Mouse (Mus musculus): ENCODE data around the gene Pde6c. TPM values are rescaled to one million over a fixed set of nuclear protein-coding genes. Genes with fewer than 3 reads are reported as not detected.

Pde6c gene
- polyA plus RNA-seq, 1 experiment, result not detected

DNA sequence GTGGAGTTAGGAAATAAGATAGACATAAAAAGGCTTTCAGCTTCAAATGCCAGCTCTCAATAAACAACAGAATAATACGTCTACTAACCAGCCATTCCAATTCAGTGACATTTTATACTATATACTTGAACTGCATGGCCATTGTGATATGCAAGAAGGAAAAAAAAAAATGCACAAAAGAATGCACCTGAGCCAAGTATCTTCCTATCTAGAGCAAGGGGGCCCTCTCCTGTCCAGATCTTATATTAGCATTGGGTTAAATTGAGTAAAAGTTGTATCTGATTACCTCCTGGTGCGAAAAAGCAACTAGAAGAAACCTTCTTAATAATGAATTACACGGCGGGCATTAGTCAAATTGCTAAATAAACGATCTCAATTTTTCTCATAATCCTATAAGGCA, 66.2 kb downstream of the Pde6c start:
- no peak for TF ChIP-seq GATA1 (IDR thresholded peaks at IDR 0.05; ENCODE audit: low read length)

DNA sequence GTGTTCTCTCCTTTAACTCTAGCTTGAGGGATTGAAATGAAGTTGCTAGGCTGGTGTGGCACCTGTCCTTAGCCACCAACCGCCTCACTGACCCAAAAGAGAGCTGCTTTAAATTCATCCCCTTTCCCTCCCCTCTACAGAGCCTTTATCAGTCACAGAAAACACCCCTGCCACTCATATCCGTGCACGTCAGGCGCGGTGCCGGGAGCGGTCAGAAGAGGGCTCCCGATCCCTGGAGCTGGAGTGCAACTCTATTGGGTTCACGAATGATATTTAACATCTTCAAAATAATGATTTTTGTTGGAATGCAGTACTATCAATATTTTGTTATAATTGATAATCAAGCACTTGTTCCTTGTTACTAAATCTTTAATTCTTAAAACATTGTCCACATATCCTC, 74.1 kb downstream of the Pde6c start:
- no peak for TF ChIP-seq GATA1 (IDR thresholded peaks at IDR 0.05; ENCODE audit: low read length)

DNA sequence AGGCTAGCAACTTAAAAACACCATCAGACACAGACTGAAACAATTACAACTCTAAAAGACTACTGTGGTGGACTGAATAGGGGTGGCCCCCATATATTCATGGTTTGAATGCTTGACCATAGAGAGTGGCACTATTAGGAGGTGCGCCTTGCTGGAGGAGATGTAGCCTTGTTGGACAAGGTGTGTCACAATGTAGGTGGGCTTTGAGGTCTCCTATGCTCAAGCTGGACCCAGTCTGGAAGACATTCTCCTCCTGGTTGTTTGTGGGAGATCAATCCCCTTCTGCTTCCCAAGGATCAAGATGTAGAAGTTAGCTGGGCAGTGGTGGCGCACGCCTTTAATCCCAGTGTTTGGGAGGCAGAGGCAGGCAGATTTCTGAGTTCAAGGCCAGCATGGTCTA, 85.1 kb downstream of the Pde6c start:
- TF ChIP-seq GATA1 (IDR thresholded peaks at IDR 0.05; ENCODE audit: low read length), result no peak

DNA sequence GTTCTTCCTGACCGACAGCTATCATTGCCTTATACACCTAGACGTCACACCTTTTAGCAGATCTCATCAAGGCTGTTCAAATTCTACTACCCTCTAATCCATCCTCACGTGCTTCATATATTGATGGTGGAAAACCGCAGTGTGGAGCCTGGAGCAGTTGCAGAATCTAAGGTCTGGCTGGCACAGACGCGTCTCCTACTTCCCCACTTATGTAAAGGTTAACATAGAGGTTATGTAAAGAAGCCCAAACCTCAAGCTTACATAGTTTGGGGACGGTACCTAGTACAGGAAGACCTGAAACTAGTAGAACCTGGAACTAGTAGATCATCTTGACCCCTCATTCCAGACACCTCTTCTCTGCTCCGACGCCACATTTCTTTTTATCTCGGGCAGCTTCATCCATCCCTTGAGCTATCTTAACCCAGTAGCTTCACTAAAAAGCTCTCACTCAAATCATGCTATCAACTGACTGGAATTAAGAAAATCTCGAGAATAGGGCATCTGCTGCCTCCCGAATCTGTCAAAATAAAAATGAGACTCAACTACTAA, 90.8 kb downstream of the Pde6c start:
- no peak for TF ChIP-seq GATA1 (IDR thresholded peaks at IDR 0.05; ENCODE audit: low read length)

- TF ChIP-seq GATA1 (IDR thresholded peaks at IDR 0.05; ENCODE audit: low read length), result no peak
Measured at GRCm38 (mm10) chr19:38223905-38224684, 91.5 kb downstream of the Pde6c start, which contains the start of gene Fra10ac1. TSS of gene Fra10ac1 (minus strand) at chr19:38224156.

GRCm38 (mm10) chr19:38224685-38225060, 92.1 kb downstream of the Pde6c start:
- TF ChIP-seq GATA1 (IDR thresholded peaks at IDR 0.05; ENCODE audit: low read length), result no peak

DNA sequence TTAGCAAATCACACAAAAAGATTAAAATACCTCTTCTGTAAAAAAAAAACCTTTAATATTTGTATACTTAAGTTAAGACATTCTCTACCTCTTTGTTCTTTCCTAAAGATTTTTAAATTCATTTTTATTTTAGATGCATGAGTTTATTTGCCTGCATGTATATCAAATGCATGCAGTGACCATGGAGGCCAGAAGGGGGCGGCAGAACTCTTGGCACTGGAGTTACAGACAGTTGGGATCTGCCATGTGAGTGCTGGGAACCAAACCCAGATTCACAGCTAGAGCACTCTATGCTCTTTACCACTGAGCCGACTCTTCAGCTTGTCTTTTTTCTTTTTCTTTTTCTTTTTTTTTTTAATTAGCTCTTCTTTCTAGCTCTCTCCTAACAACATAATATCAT, 96.1 kb downstream of the Pde6c start:
- no peak for TF ChIP-seq GATA1 (IDR thresholded peaks at IDR 0.05; ENCODE audit: low read length)

- TF ChIP-seq GATA1 (IDR thresholded peaks at IDR 0.05; ENCODE audit: low read length), result no peak
Measured at GRCm38 (mm10) chr19:38232087-38232486, 99.5 kb downstream of the Pde6c start.

DNA sequence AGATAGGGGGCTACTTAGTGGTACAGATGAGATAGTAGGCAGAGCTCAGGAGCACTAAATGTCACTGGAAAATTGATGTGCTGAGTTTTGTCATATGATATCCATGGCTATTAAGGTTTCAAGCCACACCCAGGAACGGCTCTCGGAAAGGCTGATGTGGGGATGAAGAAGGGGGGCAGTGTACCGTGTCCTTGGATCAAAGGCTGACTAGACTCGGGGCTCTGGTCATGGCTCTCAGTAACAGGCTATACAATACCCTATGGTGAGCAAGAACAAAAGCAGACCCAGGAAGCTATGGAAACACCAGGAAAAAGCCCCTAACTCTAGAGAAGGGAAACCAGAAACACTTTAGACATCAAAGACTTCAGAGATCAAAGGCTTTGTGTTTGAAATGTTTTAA, 99.9 kb downstream of the Pde6c start:
- TF ChIP-seq GATA1 (IDR thresholded peaks at IDR 0.05; ENCODE audit: low read length), result no peak

Other genes starting within 250 kb of the Pde6c start
- not detected in 2 replicates for gene Myof, start 89.2 kb upstream of the Pde6c start, polyA plus RNA-seq (2012)
- 2.2 and 2.4 TPM in 2 replicates for gene Cep55, start 77.8 kb upstream of the Pde6c start, polyA plus RNA-seq (2012)
- gene Ffar4, start 35.7 kb upstream of the Pde6c start, polyA plus RNA-seq (2012), result not detected in 2 replicates
- gene Rbp4, start 7.5 kb upstream of the Pde6c start, polyA plus RNA-seq (2012), result not detected in 2 replicates
- 11.4 and 17.8 TPM in 2 replicates for gene Fra10ac1, start 91.4 kb downstream of the Pde6c start, polyA plus RNA-seq (2012)
- gene Lgi1, start 131.8 kb downstream of the Pde6c start, polyA plus RNA-seq (2012), result not detected in 2 replicates